Mouse (Mus musculus) C2C12 (cell line): ENCODE measurements around the gene Myef2. TPM values are rescaled to one million over a fixed set of nuclear protein-coding genes. Genes with fewer than 3 reads are reported as not detected.
A peak's percentile ranks its signal among the peaks of the same experiment; 100 is the strongest.
"Not testable (repeated sequence)": the region's sequence is repeated elsewhere in the genome, so short reads cannot be mapped to it uniquely, and the experiment has no call there.

Experiments used
- H3K27me3 ChIP-seq: one replicate; pipeline ENCODE4 v1.6.1; 2011; ENCODE audit not compliant: control insufficient read depth, insufficient read depth, insufficient read length
- H3K36me3 ChIP-seq: one replicate; pipeline ENCODE4 v1.6.1; 2011; ENCODE audit not compliant: control insufficient read depth, insufficient read depth
- H3K4me3 ChIP-seq: one replicate; pipeline ENCODE4 v1.5.1; 2011; ENCODE audit warnings: mild to moderate bottlenecking, control low read depth; ENCODE audit not compliant: poor library complexity, insufficient read depth, severe bottlenecking
- H3K79me2 ChIP-seq: one replicate; pipeline ENCODE4 v1.6.1; 2011; ENCODE audit not compliant: control insufficient read depth, insufficient read depth
- H3K79me3 ChIP-seq: one replicate; pipeline ENCODE4 v1.6.1; 2011; ENCODE audit warnings: low read depth, control low read depth
- H3ac ChIP-seq: one replicate; pipeline ENCODE3; 2011; ENCODE audit warnings: low read depth; ENCODE audit not compliant: control insufficient read depth, insufficient read length
- CEBPB ChIP-seq: IDR thresholded peaks from one replicate; pipeline ENCODE4 v1.6.1; 2011; ENCODE audit warnings: low read depth, mild to moderate bottlenecking, control low read depth, moderate library complexity
- CTCF ChIP-seq: IDR thresholded peaks from one replicate; pipeline ENCODE4 v1.5.1; 2011; ENCODE audit not compliant: control insufficient read depth, insufficient read depth, insufficient read length
- FOSL1 ChIP-seq: IDR thresholded peaks from one replicate; pipeline ENCODE4 v1.8.0; 2011; ENCODE audit warnings: mild to moderate bottlenecking, low read length; ENCODE audit not compliant: poor library complexity, insufficient read depth, severe bottlenecking
- MAX ChIP-seq: IDR thresholded peaks from one replicate; pipeline ENCODE4 v1.6.1; 2011; ENCODE audit warnings: mild to moderate bottlenecking, control low read depth
- MYOD1 ChIP-seq: IDR thresholded peaks from one replicate; pipeline ENCODE4 v1.6.1; 2011; ENCODE audit warnings: low read depth; ENCODE audit not compliant: control insufficient read depth, insufficient read length
- MYOG ChIP-seq: IDR thresholded peaks from one replicate; pipeline ENCODE4 v1.6.1; 2011; ENCODE audit not compliant: control insufficient read depth, insufficient read length; ENCODE audit errors: extremely low read depth
- USF1 ChIP-seq: IDR thresholded peaks from one replicate; pipeline ENCODE4 v1.6.1; 2011; ENCODE audit warnings: low read depth, mild to moderate bottlenecking, control low read depth, moderate library complexity
- polyA plus RNA-seq: library from polyadenylated mRNA; unstranded; fragments of >200 nt; fragmentation: generic; extraction: Trizol; gene quantifications from one replicate; pipeline ENCODE4 v1.2.1, GENCODE M21; 2012; ENCODE audit warnings: missing spikeins

The Myef2 gene
- polyA plus RNA-seq, 1 experiment = 29.9 TPM

DNA sequence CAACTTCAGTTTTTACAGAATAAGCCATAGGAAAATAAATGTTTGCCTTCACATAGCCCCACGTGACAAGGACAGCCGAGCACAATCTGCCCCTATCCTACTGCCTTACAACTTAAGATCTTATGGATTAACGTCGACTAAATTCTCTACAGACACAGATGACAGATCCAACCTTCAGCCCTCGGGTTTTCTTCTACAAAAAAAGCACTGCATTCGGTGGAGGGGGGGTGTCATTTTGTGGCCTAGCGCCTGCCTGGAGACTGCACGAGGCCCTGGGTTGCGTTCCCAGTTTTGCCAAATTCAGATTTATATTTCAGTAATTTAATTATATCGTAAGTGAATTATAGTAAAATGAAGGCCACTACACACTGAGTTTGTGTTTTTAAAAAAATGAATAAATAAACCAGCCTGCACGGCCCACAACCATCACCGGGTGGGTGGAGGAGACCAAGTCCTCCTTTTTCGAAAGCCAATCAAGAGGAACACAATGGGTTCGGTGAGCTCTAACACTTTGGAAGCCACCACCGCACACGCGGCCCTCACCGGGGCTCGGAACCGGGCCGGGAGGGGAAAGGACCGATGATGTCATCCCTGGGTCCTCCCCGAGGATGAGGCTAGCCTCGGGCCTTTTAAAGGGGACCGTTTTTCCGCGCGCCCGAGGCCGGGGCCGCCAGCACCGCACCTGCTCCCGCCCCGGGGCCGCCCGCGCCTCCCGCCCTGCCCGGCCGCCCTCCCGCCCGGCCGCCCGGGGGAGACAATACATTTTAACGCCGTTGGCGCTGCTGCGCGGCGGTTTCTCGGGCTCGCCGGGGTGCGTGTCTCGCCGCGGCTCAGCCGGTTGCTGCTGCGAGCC is 611 bp downstream of the Myef2 start:
- H3K79me2 ChIP-seq = peaks cover 56% of the 10 kb centered on the region
- peak overlapping the region; percentile 80 for H3K4me3 ChIP-seq
- TF ChIP-seq CEBPB (no peak), MYOG (no peak), USF1 (peak; percentile 81), MAX (peak; percentile 61)
- H3K79me3 ChIP-seq = peaks cover 51% of the 10 kb centered on the region
- peaks cover 14% of the 10 kb centered on the region for H3K36me3 ChIP-seq
- H3ac ChIP-seq = peak overlapping the region; percentile 88
- H3K27me3 ChIP-seq = no peaks in the 10 kb centered on the region

DNA sequence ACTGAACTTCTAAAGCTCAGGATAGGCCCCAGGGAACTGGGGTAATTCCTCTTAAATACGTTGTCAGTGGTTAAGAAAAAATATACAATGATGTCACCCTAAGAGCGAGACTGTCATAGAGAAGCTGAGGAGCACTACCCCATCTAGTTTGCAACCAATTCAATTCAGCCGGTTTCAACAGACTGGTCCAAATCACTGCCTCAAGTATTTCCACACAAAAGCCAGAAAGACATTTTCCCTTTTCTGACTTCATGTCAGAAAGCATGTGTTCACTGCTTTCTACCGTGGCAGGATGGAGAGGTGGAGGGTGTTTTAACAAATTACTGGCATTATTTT is 1.2 kb downstream of the Myef2 start:
- H3K4me3 ChIP-seq = peak overlapping the region; percentile 80
- H3K79me3 ChIP-seq = peaks cover 57% of the 10 kb centered on the region
- peaks cover 62% of the 10 kb centered on the region for H3K79me2 ChIP-seq
- TF ChIP-seq FOSL1 (no peak), MAX (no peak), CTCF (no peak)
- no peaks in the 10 kb centered on the region for H3K27me3 ChIP-seq
- H3ac ChIP-seq = peak overlapping the region; percentile 72
- H3K36me3 ChIP-seq = peaks cover 15% of the 10 kb centered on the region

DNA sequence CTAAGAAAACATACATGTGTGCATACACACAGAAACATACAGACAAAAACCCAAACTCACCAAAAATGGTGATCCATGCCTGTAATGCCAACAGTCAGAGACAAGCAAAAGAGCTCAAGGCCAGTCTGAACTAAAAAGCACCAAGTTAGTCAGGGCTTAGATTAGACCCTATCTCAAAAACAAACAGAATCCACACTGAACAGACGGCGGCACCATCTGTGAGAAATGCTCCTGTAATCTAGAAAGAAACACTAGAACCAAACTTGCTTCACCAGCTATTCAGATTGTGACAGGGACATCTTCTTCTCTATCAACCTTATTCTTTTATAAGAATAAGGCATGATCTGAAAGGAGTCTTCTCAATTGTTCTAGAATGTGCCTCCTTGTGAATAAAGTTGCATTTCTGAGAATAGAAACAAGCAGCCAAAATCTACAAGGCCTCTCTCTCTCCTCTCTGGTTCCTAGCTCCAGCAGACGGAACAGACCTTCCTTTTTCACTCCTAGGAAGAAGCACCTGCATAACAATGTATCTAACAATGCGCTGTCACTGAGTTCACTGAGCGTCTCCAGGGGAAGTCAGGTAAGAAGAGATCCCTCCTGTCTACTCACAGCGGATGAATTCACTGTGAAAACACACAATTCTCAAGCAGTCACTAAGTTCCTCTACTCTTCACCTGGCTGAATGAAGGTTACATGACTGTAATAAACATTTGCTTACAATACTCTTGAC is 3.9 kb downstream of the Myef2 start:
- Histone ChIP-seq H3K36me3 (peaks cover 43% of the 10 kb centered on the region), H3ac (no peak overlapping the region)

DNA sequence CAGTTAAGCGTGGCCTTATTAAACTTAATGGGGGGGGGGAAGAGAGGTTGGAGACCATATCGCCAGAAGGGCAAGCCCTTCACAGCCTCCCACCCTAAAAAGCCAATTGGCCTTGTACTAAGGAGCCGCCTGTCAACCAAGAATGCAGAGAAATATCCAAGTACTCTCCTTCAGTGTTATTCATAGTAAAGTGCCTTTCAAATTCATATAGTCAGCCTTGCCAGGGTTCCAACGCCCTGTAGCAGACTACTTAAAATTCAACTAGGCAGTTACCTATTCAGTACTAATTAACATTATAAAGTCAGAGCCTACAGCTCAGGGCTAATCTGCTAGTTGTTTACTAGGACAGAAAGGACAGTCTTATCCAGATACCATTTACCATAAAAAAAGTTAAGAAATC is 16.9 kb downstream of the Myef2 start:
- not testable (repeated sequence) for H3K4me3 ChIP-seq, H3K27me3 ChIP-seq, H3ac ChIP-seq
- Histone ChIP-seq H3K36me3 (peaks cover 90% of the 10 kb centered on the region), H3K79me3 (peaks cover 35% of the 10 kb centered on the region), H3K79me2 (peaks cover 46% of the 10 kb centered on the region)

More for the DNA sequence above, 3.9 kb downstream of the Myef2 start:
- H3K27me3 ChIP-seq = no peaks in the 10 kb centered on the region
- H3K79me2 ChIP-seq = peaks cover 89% of the 10 kb centered on the region
- TF ChIP-seq MYOD1 = no peak
- TF ChIP-seq MAX = no peak
- TF ChIP-seq USF1 = no peak
- TF ChIP-seq MYOG = no peak
- no peak for TF ChIP-seq CEBPB
- TF ChIP-seq CTCF = no peak
- TF ChIP-seq FOSL1 = no peak
- peaks cover 83% of the 10 kb centered on the region for H3K79me3 ChIP-seq
- H3K4me3 ChIP-seq = no peak overlapping the region

DNA sequence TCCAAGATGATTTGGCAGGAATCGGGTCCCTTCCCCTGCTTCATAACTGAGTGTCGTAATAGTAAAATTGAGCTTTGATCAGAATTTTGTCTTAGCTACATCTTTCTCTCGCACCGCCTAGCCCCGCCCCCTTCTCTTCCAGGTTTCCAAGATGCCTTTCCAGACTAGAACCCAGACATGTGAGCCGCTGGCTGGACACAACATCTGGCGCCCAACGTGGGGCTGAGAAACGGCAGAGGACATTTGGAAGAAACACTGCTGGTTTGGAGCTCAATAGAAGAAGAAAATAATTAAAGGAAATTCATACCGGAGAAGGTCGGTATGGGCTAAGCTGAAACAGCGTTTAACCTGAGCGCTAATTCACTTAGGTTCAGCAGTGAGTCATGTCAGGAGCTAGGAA is 19.0 kb downstream of the Myef2 start:
- not testable (repeated sequence) for H3K27me3 ChIP-seq, H3ac ChIP-seq, H3K4me3 ChIP-seq
- peaks cover 89% of the 10 kb centered on the region for H3K36me3 ChIP-seq
- peaks cover 47% of the 10 kb centered on the region for H3K79me2 ChIP-seq
- peaks cover 36% of the 10 kb centered on the region for H3K79me3 ChIP-seq

DNA sequence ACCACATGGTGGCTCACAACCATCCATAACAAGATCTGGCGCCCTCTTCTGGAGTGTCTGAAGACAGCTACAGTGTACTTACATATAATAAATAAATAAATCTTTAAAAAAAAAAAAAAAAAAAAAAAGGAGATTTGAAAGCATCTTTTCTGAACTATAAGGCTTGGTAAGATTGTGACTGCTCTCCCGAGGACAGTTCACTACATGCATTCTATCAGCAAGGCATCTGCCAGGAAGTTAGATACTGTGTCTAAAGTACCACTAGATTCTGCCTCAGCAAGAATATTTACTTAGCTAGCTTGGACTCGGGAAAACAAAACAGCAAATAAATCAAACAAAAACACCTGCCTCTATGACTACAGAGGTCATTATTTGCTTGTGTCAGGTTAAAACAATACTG is 31.3 kb downstream of the Myef2 start:
- H3K79me3 ChIP-seq, H3K4me3 ChIP-seq, H3K27me3 ChIP-seq, H3ac ChIP-seq: not testable (repeated sequence)
- peaks cover 80% of the 10 kb centered on the region for H3K36me3 ChIP-seq
- H3K79me2 ChIP-seq = peaks cover 20% of the 10 kb centered on the region

DNA sequence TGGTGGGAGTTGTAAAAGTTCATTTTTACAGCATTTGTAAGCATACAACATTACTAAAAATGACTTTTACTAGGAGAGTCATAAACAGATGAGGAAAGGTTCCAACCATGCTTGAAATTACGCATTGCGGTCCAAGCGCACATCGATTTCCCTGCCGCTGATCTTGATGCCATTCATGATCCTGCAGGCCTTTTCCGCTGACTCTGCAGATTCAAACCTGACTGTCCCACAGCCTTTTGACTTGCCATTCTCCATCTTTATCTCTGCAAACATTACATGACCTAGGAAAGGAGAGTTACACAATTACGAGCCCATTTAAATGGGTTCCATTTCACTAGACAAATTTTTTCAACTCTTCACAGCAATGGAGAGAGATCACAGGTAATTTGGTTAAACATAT is 34.7 kb downstream of the Myef2 start:
- Histone ChIP-seq H3K27me3 (no peaks in the 10 kb centered on the region), H3K79me3 (no peaks in the 10 kb centered on the region), H3K79me2 (no peaks in the 10 kb centered on the region), H3ac (no peak overlapping the region), H3K36me3 (peaks cover 71% of the 10 kb centered on the region), H3K4me3 (no peak overlapping the region)
- no peak for TF ChIP-seq MYOD1
- TF ChIP-seq USF1 = no peak
- no peak for TF ChIP-seq FOSL1
- TF ChIP-seq CTCF = no peak
- TF ChIP-seq MYOG = no peak
- no peak for TF ChIP-seq MAX
- TF ChIP-seq CEBPB = no peak
